Mouse (Mus musculus) heart, embryonic 10.5 days (tissue): ENCODE results near the gene Abca2. TPM values are rescaled to one million over a fixed set of nuclear protein-coding genes. Genes with fewer than 3 reads are reported as not detected.

Source experiments
- DNase-seq: peaks from one replicate; pipeline ENCODE4 v3.0.0-alpha.2; 2017; ENCODE audit warnings: low spot score
- H3K27ac ChIP-seq: fragments of 300-500 bp; sonication (generic); 2 replicates; pipeline ENCODE4 v1.5.1; 2016; ENCODE audit warnings: mild to moderate bottlenecking
- H3K27me3 ChIP-seq: fragments of 300-500 bp; sonication (generic); 2 replicates; pipeline ENCODE4 v1.6.1; 2016; ENCODE audit warnings: mild to moderate bottlenecking; ENCODE audit not compliant: poor library complexity, insufficient read depth, severe bottlenecking
- H3K36me3 ChIP-seq: fragments of 300-500 bp; sonication (generic); 2 replicates; pipeline ENCODE4 v1.6.1; 2016; ENCODE audit warnings: mild to moderate bottlenecking, moderate library complexity
- H3K4me1 ChIP-seq: fragments of 300-500 bp; sonication (generic); 2 replicates; pipeline ENCODE4 v1.6.1; 2016; ENCODE audit warnings: mild to moderate bottlenecking
- H3K4me3 ChIP-seq: fragments of 300-500 bp; sonication (generic); 2 replicates; pipeline ENCODE4 v1.5.1; 2016; ENCODE audit warnings: mild to moderate bottlenecking, moderate library complexity
- H3K9me3 ChIP-seq: fragments of 300-500 bp; sonication (generic); 2 replicates; pipeline ENCODE4 v1.6.1; 2016; ENCODE audit warnings: mild to moderate bottlenecking, moderate library complexity
- WGBS: fragments of 180-500 bp; shearing (Covaris S2); methylation state at CpG from one replicate; pipeline ENCODE4 v1.1.7; 2016; 5-methylcytosine and 5-hydroxymethylcytosine counted together
- polyA plus RNA-seq: library from polyadenylated mRNA; unstranded; fragments of >200 nt; fragmentation: Nextera tagmentation; extraction: Ambion mirVana; gene quantifications from 2 replicates; pipeline ENCODE4 v1.2.1, GENCODE M21; 2016

The Abca2 gene
- polyA plus RNA-seq, 1 experiment from 2014 or later: 3.5 TPM

DNA sequence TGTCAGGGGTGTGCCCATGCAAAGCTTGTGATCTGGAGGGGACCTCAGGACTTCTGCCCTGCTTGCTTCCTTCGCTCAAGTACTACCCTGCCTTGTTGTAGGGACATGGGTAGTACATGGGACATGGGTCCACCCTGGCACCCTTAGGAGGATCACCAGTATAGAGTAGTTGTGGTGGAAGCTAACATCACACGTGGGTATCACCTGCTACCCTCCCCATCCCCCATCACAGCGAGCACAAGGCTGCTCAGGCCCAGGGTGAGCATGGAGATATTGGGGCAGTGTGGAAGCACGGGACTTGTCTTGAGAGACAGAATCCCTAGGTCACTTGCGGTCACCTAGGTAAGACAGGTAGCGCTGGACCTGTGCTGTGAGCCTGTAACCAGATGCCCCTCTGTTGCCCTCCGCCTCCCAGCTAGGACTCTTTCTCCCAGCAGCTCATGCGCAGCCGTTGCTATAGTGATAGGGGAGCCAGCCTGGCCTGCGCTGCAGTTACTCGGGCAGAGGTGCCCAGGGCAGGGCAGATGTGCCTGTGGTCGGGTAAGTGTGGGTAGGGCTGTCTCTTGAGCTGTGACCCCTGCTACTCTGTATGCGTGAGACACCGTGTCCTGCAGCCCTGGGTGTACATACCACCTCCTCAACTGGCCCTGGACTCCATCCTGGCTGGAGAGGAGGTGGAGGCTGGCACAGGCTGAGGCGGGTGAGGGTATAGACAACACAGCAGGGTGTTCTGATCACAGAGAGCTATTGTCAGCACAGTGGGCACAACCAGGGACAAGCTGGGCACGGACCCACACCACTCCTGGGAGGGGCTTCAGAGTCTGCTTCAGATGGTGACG lies 2.1 kb downstream of the Abca2 start:
- H3K9me3 ChIP-seq: no peaks in the 10 kb centered on the region
- WGBS: 70% methylated on average over 17 of the region's 17 CpGs
- no peaks in the 10 kb centered on the region for H3K36me3 ChIP-seq
- H3K27me3 ChIP-seq: peaks cover 77% of the 10 kb centered on the region
- no peak overlapping the region for H3K4me3 ChIP-seq
- DNase-seq: no peak
- H3K4me1 ChIP-seq: peaks cover 15% of the 10 kb centered on the region
- H3K27ac ChIP-seq: no peak overlapping the region

- Histone ChIP-seq H3K4me1 (peaks cover 15% of the 10 kb centered on the region), H3K4me3 (no peak overlapping the region), H3K9me3 (no peaks in the 10 kb centered on the region), H3K36me3 (no peaks in the 10 kb centered on the region), H3K27me3 (peaks cover 76% of the 10 kb centered on the region), H3K27ac (no peak overlapping the region)
- WGBS: 77% methylated on average over 6 of the region's 6 CpGs
- no peak for DNase-seq
Measured at GRCm38 (mm10) chr2:25431308-25431855, 2.9 kb downstream of the Abca2 start.

- no peaks in the 10 kb centered on the region for H3K36me3 ChIP-seq
- no peaks in the 10 kb centered on the region for H3K9me3 ChIP-seq
- WGBS: 68% methylated on average over 11 of the region's 11 CpGs
- H3K27me3 ChIP-seq: peaks cover 72% of the 10 kb centered on the region
- H3K27ac ChIP-seq: no peak overlapping the region
- peaks cover 15% of the 10 kb centered on the region for H3K4me1 ChIP-seq
- no peak for DNase-seq
- no peak overlapping the region for H3K4me3 ChIP-seq
Measured at GRCm38 (mm10) chr2:25432326-25433098, 4.0 kb downstream of the Abca2 start.

DNA sequence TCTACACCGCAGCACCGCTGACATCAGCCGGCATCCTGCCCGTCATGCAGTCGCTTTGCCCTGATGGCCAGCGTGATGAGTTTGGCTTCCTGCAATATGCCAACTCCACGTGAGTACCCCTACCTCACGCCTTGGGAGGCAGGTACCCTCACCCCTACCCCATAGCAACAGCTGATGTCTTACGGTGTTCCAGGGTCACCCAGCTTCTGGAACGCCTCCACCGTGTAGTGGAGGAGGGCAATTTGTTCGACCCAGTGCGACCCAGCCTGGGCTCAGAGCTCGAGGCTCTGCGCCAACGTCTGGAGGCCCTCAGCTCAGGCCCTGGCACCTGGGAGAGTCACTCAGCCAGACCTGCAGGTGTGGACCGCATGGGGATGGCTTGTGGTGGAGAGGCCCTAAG lies 4.6 kb downstream of the Abca2 start:
- no peak for DNase-seq
- Histone ChIP-seq H3K4me1 (peaks cover 13% of the 10 kb centered on the region), H3K27ac (no peak overlapping the region), H3K27me3 (peaks cover 72% of the 10 kb centered on the region), H3K9me3 (no peaks in the 10 kb centered on the region), H3K36me3 (no peaks in the 10 kb centered on the region), H3K4me3 (no peak overlapping the region)
- 87% methylated on average over 17 of the region's 17 CpGs for WGBS

DNA sequence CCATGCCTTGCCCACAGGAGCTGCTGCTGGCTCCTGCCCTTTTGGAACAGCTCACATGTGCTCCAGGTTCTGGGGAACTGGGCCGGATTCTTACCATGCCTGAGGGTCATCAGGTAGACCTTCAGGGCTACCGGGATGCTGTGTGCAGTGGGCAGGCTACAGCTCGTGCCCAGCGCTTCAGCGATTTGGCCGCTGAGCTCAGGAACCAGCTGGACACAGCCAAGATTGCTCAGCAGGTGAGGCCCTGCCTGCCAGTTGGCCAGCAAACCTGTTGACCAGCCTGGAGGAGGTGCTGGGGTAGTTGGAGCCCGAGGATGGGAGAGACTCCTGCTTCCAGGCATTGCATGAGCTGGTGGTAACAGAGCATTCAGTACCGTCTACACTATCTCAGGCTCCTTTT lies 5.8 kb downstream of the Abca2 start:
- peaks cover 4% of the 10 kb centered on the region for H3K4me1 ChIP-seq
- peaks cover 70% of the 10 kb centered on the region for H3K27me3 ChIP-seq
- no peaks in the 10 kb centered on the region for H3K36me3 ChIP-seq
- H3K27ac ChIP-seq: no peak overlapping the region
- 83% methylated on average over 8 of the region's 8 CpGs for WGBS
- DNase-seq: no peak
- no peaks in the 10 kb centered on the region for H3K9me3 ChIP-seq
- H3K4me3 ChIP-seq: no peak overlapping the region

DNA sequence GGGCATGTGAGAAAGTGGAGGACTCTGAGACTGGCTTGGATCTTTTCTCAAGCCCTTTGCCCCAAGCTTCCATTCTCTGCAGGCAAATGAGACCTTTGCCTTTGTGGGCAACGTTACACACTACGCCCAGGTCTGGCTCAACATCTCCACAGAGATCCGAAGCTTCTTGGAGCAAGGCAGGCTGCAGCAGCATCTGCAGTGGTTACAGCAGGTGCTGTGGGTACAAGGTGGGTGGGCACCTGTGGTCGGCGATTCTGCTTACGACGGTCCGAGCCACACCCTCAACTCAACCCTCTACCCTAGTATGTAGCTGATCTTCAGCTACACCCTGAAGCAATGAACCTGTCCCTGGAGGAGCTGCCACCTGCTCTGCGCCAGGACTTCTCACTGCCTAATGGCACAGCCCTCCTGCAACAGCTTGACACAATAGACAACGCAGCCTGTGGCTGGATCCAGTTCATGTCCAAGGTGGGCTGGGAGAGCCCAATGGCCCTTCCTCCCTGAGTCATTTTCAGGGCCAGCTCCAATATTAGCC lies 7.8 kb downstream of the Abca2 start:
- DNase-seq: no peak
- H3K27me3 ChIP-seq: peaks cover 66% of the 10 kb centered on the region
- H3K36me3 ChIP-seq: no peaks in the 10 kb centered on the region; the same call in 1 of the 2 replicates
- no peaks in the 10 kb centered on the region for H3K9me3 ChIP-seq
- no peaks in the 10 kb centered on the region; the same call in 1 of the 2 replicates for H3K4me1 ChIP-seq
- WGBS: 90% methylated on average over 10 of the region's 10 CpGs
- no peak overlapping the region for H3K4me3 ChIP-seq
- no peak overlapping the region for H3K27ac ChIP-seq

- peaks cover 47% of the 10 kb centered on the region for H3K27me3 ChIP-seq
- peaks cover 2% of the 10 kb centered on the region for H3K4me1 ChIP-seq
- DNase-seq: no peak
- no peaks in the 10 kb centered on the region for H3K9me3 ChIP-seq
- WGBS: 77% methylated on average over 20 of the region's 20 CpGs
- H3K27ac ChIP-seq: no peak overlapping the region
- H3K36me3 ChIP-seq: no peaks in the 10 kb centered on the region; the same call in 1 of the 2 replicates
- no peak overlapping the region for H3K4me3 ChIP-seq
Measured at GRCm38 (mm10) chr2:25441067-25441466, 12.6 kb downstream of the Abca2 start.

DNA sequence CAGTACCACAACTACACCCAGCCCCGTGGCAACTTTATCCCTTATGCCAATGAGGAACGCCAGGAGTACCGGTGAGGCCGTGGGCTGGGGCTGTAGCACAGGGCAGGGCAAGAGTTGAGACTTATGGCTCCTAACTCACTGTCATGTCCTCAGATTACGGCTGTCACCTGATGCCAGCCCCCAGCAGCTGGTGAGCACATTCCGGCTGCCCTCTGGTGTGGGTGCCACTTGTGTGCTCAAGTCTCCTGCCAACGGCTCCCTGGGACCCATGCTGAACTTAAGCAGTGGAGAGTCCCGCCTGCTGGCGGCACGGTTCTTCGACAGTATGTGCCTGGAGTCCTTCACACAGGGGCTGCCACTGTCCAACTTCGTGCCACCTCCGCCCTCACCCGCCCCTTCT lies 14.2 kb downstream of the Abca2 start:
- Histone ChIP-seq H3K4me1 (peaks cover 2% of the 10 kb centered on the region), H3K9me3 (no peaks in the 10 kb centered on the region), H3K27ac (no peak overlapping the region), H3K36me3 (no peaks in the 10 kb centered on the region; the same call in 1 of the 2 replicates), H3K4me3 (no peak overlapping the region), H3K27me3 (peaks cover 61% of the 10 kb centered on the region)
- 85% methylated on average over 14 of the region's 14 CpGs for WGBS
- no peak for DNase-seq

- no peak overlapping the region for H3K27ac ChIP-seq
- H3K9me3 ChIP-seq: no peaks in the 10 kb centered on the region
- H3K36me3 ChIP-seq: no peaks in the 10 kb centered on the region
- H3K27me3 ChIP-seq: peaks cover 20% of the 10 kb centered on the region
- H3K4me1 ChIP-seq: peaks cover 2% of the 10 kb centered on the region; the same call in 1 of the 2 replicates
- H3K4me3 ChIP-seq: no peak overlapping the region
- DNase-seq: no peak
- 79% methylated on average over 8 of the region's 8 CpGs for WGBS
Measured at GRCm38 (mm10) chr2:25450853-25451647, 22.5 kb downstream of the Abca2 start.

GRCm38 (mm10) chr2:25452951-25453350 lies 24.4 kb downstream of the Abca2 start:
- H3K27me3 ChIP-seq: peaks cover 8% of the 10 kb centered on the region; the same call in 1 of the 2 replicates
- DNase-seq: no peak
- peaks cover 14% of the 10 kb centered on the region; the same call in 1 of the 2 replicates for H3K4me1 ChIP-seq
- H3K4me3 ChIP-seq: no peak overlapping the region
- no peaks in the 10 kb centered on the region for H3K36me3 ChIP-seq
- WGBS: 58% methylated on average over 1 of the region's 1 CpGs
- H3K9me3 ChIP-seq: no peaks in the 10 kb centered on the region
- no peak overlapping the region for H3K27ac ChIP-seq

- peaks cover 32% of the 10 kb centered on the region for H3K4me1 ChIP-seq
- H3K27me3 ChIP-seq: peaks cover 7% of the 10 kb centered on the region; the same call in 1 of the 2 replicates
- 39% methylated on average over 14 of the region's 14 CpGs for WGBS
- H3K9me3 ChIP-seq: no peaks in the 10 kb centered on the region
- H3K27ac ChIP-seq: no peak within 1 kb of the TSS
- DNase-seq: no peak
- no peak within 1 kb of the TSS for H3K4me3 ChIP-seq
- peaks cover 12% of the 10 kb centered on the region for H3K36me3 ChIP-seq
Measured at GRCm38 (mm10) chr2:25456205-25456953, 27.9 kb downstream of the Abca2 start, which contains the start of gene Clic3. Gene Clic3, plus strand, starts transcription at chr2:25456838.
